Mouse (Mus musculus): ENCODE data around the gene Ppp1r15a. TPM values are rescaled to one million over a fixed set of nuclear protein-coding genes. Genes with fewer than 3 reads are reported as not detected.

Ppp1r15a gene
- total RNA-seq (2021), result 10 to 100 TPM; 36.9 to 45.1 TPM
- long read RNA-seq, experiment 1, transcript Ppp1r15a-201 (3 exons, 2,333 nt), result major isoform, 26 of 30 reads
- long read RNA-seq, experiment 1, partial matches to known transcripts, result 1 of 30 reads
- long read RNA-seq, experiment 1, other reads (novel, unspliced or antisense), result 1 of 30 reads
- long read RNA-seq, experiment 2, transcript Ppp1r15a-201 (3 exons, 2,333 nt), result major isoform, 59 of 77 reads
- long read RNA-seq, experiment 2, transcript Ppp1r15a-202 (2 exons, 2,809 nt), result minor isoform, 15 of 77 reads
- long read RNA-seq, experiment 2, partial matches to known transcripts, result 0 of 77 reads
- long read RNA-seq, experiment 2, other reads (novel, unspliced or antisense), result 3 of 77 reads

- DNase-seq (ENCODE audit: low spot score in 2 of 2), result peak; percentile 86 to 88
Observed at GRCm38 (mm10) chr7:45525809-45526473, at the start of gene Ppp1r15a, which contains the start of gene Plekha4. Ppp1r15a (minus strand) TSS chr7:45526268. Plekha4 (plus strand) TSS chr7:45526330.

DNA sequence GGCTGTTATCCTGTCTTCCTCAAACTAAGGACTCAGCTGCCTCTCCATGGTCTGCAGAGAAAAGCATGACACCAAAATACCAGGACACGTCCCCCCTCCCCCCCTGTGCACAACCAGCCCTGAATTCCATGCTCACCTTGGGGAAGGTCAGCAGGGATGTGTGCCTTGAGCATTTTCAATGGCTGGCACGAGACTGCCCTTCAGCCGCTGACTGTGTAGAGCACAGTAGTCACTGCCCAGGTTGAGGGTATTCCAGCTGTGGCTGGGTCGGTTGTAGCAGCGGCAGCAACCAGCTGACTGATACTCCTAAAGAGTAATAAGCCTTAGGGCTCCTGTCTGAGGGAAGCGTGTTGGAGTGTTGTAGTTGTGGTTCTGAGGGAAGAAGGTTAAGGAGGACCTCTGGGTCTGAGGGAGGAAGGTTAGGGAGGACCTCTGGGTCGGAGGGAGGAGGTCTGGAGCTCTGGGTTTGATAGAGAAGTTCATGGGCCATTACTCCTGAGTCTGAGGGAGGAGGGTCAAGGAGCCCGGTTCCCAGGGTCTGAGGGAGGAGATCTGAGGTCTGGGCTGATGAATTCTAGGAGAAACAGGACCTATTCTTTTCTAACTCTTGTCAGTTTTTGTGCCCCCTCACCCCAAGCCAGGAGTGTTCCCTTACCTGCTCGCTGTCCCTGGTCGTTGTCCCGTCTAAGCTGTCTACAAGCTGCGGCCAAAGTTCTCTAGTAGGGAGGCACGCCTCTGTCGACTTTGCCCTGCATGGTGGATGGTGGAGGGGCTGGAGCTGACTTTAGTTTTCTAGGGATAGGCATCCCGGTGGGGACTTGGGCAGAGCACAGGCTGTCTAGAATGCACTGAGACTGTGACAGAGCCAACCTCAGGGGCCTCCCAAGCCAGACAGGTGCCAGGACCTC lies 48.7 kb upstream of the Ppp1r15a start:
- DNase-seq (ENCODE audit: low spot score in 2 of 2), result no peak

- DNase-seq (ENCODE audit: low spot score in 2 of 2), result no peak
Observed at GRCm38 (mm10) chr7:45573954-45574353, 47.9 kb upstream of the Ppp1r15a start.

- no peak for DNase-seq (ENCODE audit: low spot score in 2 of 2)
Observed at GRCm38 (mm10) chr7:45571966-45572365, 45.9 kb upstream of the Ppp1r15a start.

- DNase-seq (ENCODE audit: low spot score in 2 of 2), result peak; percentile 43 to 57
Observed at GRCm38 (mm10) chr7:45570103-45570741, 44.2 kb upstream of the Ppp1r15a start, which contains the start of gene Bcat2. Bcat2 (plus strand) TSS chr7:45570153.

DNA sequence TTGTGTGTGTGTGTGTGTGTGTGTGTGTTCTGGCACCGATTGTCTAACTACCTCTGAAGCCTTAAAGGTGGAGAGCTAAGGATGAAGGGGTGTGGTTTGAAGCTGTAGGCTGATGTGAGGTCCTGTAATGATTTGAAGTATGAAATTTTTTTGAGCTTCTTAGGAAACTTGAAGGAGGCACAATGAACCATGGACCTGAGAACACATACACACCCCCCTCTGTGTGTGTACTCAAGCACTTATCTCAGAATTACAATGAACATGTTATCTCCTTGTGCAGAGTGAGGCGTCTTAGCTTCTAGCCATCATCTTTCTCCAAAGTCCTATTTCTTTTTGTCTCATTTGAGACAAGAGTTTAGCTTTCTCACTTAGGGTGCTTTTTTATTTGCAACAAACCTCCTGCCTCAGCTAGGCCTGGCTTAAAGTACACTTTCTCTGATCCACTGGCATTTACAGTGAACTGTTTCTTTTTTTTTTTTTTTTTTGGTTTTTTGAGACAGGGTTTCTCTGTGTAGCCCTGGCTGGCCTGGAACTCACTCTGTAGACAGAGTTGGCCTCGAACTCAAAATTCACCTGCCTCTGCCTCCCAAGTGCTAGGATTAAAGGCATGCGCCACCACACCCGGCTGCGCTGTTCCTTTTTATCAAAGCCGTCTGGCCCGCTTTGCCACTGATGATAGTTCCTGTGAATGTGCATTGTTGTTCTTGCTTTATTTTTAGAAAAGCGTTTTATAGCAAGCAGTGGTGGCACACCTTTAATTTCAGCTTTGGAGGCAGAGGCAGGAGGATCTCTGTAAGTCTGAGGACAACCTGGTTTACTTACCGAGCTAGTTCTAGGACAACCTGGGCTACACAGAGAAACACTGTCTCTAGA lies 42.8 kb upstream of the Ppp1r15a start:
- no peak for DNase-seq (ENCODE audit: low spot score in 2 of 2)

DNA sequence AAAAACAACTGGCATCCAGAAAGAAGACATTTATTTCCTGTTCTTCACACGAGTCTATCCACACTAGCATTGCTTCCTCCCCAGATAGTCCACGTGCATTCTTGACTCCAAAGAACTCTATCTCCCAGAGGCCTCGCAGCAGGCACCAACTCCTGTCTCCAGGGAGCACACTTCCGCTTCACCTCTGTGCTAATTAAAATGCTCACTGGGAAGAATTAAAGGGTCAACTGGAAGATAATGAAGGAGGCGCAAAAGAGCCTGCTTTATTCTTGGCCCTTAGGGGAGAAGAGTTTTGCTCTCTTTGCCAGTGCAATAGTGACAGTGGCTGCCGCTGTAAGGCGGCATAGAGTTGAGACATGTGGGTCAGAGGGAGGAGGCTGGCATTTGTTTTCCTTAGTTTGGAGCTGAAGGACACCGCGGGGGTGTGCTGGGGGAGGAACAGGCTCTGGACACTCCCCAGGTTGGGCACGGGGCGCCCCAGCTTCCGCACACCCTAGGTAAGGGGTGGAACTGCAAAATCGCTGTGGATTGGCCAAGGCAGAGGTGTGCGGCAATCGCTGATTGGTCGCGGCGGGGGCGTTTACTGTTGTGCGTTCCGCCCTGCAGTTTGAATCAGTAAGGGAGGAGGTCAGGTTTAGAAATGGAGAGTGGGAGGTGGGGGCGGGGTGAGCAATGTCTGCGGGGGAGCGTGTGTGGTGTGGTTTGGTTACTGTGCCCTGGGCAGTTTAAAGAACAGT lies 41.9 kb upstream of the Ppp1r15a start:
- peak; percentile 63 to 88 for DNase-seq (ENCODE audit: low spot score in 2 of 2)

GRCm38 (mm10) chr7:45567112-45567779 lies 41.2 kb upstream of the Ppp1r15a start:
- no peak for DNase-seq (ENCODE audit: low spot score in 2 of 2)

- no peak for DNase-seq (ENCODE audit: low spot score in 2 of 2)
Observed at GRCm38 (mm10) chr7:45565446-45565845, 39.4 kb upstream of the Ppp1r15a start.

GRCm38 (mm10) chr7:45564811-45565210 lies 38.7 kb upstream of the Ppp1r15a start:
- no peak for DNase-seq (ENCODE audit: low spot score in 2 of 2)

DNA sequence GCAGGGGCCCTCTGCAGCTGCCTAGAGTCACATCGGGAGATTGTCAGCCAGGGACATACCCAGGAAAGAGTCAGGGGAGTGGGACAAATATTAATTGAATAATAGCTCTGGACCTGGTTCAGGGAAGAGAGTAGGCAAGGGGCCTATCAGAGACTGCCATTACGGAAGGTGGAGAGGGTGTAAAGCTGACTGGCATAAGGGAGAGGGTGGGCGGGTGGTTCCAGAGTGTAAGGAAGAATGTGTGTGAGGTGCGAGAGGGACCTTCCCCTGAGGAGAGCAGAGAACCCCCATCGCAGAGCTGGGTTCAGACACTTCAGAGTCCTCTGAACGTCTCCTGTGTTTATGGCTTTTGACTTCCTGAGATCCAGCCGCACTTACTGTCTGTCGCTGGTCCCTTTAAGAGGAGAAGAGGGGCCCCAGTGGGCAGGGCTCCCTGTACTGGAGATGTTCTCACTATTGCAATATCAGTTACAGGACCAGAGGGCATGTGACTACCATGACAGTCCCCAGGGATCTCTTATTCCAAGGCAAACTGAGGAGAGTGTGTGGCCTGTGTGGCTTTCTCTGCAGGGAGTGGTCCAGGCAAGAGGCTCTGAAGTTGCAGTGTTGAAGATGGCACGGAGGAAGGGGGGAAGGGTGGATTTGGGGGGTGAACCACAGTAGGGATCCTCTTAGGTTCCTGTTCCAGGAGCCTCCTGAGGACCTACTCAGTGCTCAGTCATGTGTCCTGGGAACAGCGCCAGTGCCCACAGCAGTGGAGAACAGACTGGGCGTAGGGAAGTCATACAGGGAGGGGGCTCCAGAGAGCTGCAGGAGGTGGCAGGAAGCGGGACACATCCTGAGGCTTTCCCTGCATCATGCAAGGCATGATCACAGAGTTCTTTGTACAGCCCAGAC lies 35.8 kb upstream of the Ppp1r15a start:
- no peak for DNase-seq (ENCODE audit: low spot score in 2 of 2)

DNA sequence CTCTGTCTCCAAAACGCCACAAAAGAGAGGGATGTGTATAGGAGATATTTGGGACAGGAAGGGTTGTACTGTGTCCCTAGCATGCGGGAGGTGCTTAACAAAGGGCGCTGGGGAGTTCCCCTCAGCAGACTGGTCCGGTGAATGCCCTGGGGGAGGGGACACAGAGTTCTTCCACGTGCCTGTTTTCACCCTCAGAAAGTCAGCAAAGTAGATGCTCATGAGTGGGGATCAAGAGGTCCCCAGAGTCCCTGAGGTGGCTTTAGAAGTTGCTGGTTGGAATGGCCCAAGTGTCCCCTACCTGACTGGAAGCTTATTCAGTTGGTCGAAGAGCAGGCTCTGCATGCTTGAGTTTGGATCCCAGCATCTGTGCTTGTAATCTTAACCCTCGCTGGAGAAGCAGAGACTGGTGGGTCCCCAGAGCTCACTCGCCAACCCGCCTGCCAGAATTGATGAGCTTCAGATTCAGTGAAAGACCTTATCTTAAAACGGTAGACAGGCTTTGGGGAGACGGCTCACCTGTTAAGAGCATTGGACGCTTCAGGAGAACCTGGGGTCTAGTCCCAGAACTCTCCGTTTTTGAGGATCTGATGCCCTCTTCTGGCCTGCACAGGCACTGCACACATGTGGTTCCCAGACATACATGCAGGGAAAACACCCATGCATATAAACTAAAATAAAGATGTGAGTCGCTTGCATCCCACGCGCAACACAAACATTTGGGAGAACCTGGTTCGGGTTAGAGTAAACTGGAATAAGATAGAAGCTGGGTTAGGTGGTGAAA lies 35.0 kb upstream of the Ppp1r15a start:
- peak; percentile 40 to 59 for DNase-seq (ENCODE audit: low spot score in 2 of 2)

DNA sequence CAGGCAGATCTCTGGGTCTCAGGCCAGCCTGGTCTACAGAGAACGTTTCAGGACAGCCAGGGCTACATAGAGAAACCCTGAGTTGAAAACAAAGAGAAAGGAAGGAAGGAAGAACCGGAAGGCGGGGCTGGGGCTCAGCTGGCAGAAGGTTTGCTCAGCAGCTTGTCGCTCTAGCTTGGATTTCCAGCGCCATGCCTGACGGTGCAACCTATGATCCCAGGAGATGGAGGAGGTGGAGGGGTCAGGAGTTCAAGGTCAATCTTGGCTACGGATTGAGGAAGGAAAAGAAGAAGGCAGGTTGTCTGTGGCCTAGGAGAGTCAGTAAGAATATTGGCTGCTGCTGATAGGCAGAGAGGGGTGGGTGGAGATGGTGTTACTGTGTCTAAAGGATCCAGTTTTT lies 34.2 kb upstream of the Ppp1r15a start:
- no peak for DNase-seq (ENCODE audit: low spot score in 2 of 2)

GRCm38 (mm10) chr7:45558907-45559306 lies 32.8 kb upstream of the Ppp1r15a start:
- DNase-seq (ENCODE audit: low spot score in 2 of 2), result no peak

- peak; percentile 59 to 62 for DNase-seq (ENCODE audit: low spot score in 2 of 2)
Observed at GRCm38 (mm10) chr7:45555787-45556186, 29.7 kb upstream of the Ppp1r15a start.

GRCm38 (mm10) chr7:45554744-45555143 lies 28.7 kb upstream of the Ppp1r15a start, which contains the start of gene Hsd17b14:
Hsd17b14 (plus strand) TSS chr7:45554893.
- no peak for DNase-seq (ENCODE audit: low spot score in 2 of 2)

GRCm38 (mm10) chr7:45553990-45554389 lies 27.9 kb upstream of the Ppp1r15a start:
- DNase-seq (ENCODE audit: low spot score in 2 of 2), result no peak
